Mouse (Mus musculus) stomach, postnatal 0 days (tissue): ENCODE results near the gene Tmem121. TPM values are rescaled to one million over a fixed set of nuclear protein-coding genes. Genes with fewer than 3 reads are reported as not detected.
"Not testable (repeated sequence)": the region's sequence is repeated elsewhere in the genome, so short reads cannot be mapped to it uniquely, and the experiment has no call there.

Experiments
- ATAC-seq: fragments of 200-750 bp; cut with Nextera tagmentation; 2 replicates; pipeline ENCODE4 v1.8.0; 2017; ENCODE audit not compliant: low FRiP score, low TSS enrichment
- DNase-seq: peaks from one replicate; pipeline ENCODE4 v3.0.0-alpha.2; 2016; ENCODE audit warnings: low spot score
- H3K27ac ChIP-seq: fragments of 300-500 bp; sonication (generic); replicated peaks from 2 replicates; pipeline ENCODE4 v1.5.1; 2014; ENCODE audit warnings: mild to moderate bottlenecking, control low read depth
- H3K27me3 ChIP-seq: fragments of 300-500 bp; sonication (generic); 2 replicates; pipeline ENCODE4 v1.6.1; 2014; ENCODE audit warnings: low read length; ENCODE audit not compliant: control insufficient read depth, insufficient read depth
- H3K36me3 ChIP-seq: fragments of 300-500 bp; sonication (generic); 2 replicates; pipeline ENCODE4 v1.6.1; 2014; ENCODE audit warnings: low read length, mixed read lengths; ENCODE audit not compliant: control insufficient read depth, insufficient read depth
- H3K4me1 ChIP-seq: fragments of 300-500 bp; sonication (generic); replicated peaks from 2 replicates; pipeline ENCODE4 v1.6.1; 2014; ENCODE audit warnings: antibody characterized with exemption; ENCODE audit not compliant: control insufficient read depth, insufficient read depth
- H3K4me2 ChIP-seq: fragments of 300-500 bp; sonication (generic); replicated peaks from 2 replicates; pipeline ENCODE4 v1.6.1; 2014; ENCODE audit warnings: low read depth, mild to moderate bottlenecking, control low read depth, moderate library complexity
- H3K4me3 ChIP-seq: fragments of 300-500 bp; sonication (generic); 2 replicates; pipeline ENCODE4 v1.5.1; 2014; ENCODE audit warnings: low read depth, low read length, control low read depth
- H3K9ac ChIP-seq: fragments of 300-500 bp; sonication (generic); 2 replicates; pipeline ENCODE4 v1.6.1; 2014; ENCODE audit warnings: mild to moderate bottlenecking, low read length, control low read depth, mixed read lengths
- H3K9me3 ChIP-seq: fragments of 300-500 bp; sonication (generic); 2 replicates; pipeline ENCODE4 v1.6.1; 2016; ENCODE audit warnings: low read length; ENCODE audit not compliant: control insufficient read depth
- CTCF ChIP-seq: IDR thresholded peaks from 2 replicates; pipeline ENCODE4 v1.5.1; 2016; ENCODE audit warnings: antibody characterized with exemption, low read depth, mild to moderate bottlenecking, moderate library complexity
- EP300 ChIP-seq: optimal IDR thresholded peaks from 2 replicates; pipeline ENCODE3; 2016; ENCODE audit warnings: antibody characterized with exemption
- WGBS: fragments of 180-500 bp; shearing (Covaris S2); extraction: QIAGEN DNeasy Blood & Tissue Kit; methylation state at CpG from one replicate; pipeline ENCODE4 v1.1.7; 2014; 5-methylcytosine and 5-hydroxymethylcytosine counted together
- polyA plus RNA-seq: library from polyadenylated mRNA; unstranded; fragments of >200 nt; fragmentation: Nextera tagmentation; extraction: Ambion mirVana; gene quantifications from 2 replicates; pipeline ENCODE4 v1.2.1, GENCODE M21; 2015

Gene Tmem121
- polyA plus RNA-seq, 1 experiment from 2014 or later = 4.6 TPM

- no peak for ATAC-seq
- 77% methylated on average over 6 of the region's 6 CpGs for WGBS
These were observed 39.0 kb downstream of the Tmem121 start for GRCm38 (mm10) chr12:113224687-113225091.

GRCm38 (mm10) chr12:113227970-113228593 is 42.4 kb downstream of the Tmem121 start:
- DNase-seq (no peak), ATAC-seq (no peak)
- H3K27ac ChIP-seq = no peak overlapping the region
- H3K27me3 ChIP-seq = no peaks in the 10 kb centered on the region
- no peak overlapping the region for H3K4me2 ChIP-seq
- TF ChIP-seq EP300 (no peak), CTCF (no peak)
- H3K4me3 ChIP-seq = no peak overlapping the region
- H3K36me3 ChIP-seq = no peaks in the 10 kb centered on the region
- H3K9ac ChIP-seq = no peak overlapping the region
- no peaks in the 10 kb centered on the region for H3K4me1 ChIP-seq
- H3K9me3 ChIP-seq = no peaks in the 10 kb centered on the region
- WGBS = 70% methylated on average over 6 of the region's 6 CpGs

More at GRCm38 (mm10) chr12:113224687-113225091, 39.0 kb downstream of the Tmem121 start:
- Histone ChIP-seq H3K9ac (no peak overlapping the region), H3K27ac (no peak overlapping the region), H3K4me3 (no peak overlapping the region), H3K27me3 (no peaks in the 10 kb centered on the region), H3K9me3 (no peaks in the 10 kb centered on the region), H3K36me3 (no peaks in the 10 kb centered on the region), H3K4me1 (no peaks in the 10 kb centered on the region), H3K4me2 (no peak overlapping the region)
- DNase-seq = no peak
- no peak for TF ChIP-seq EP300
- no peak for TF ChIP-seq CTCF

- H3K9ac ChIP-seq = no peak overlapping the region
- H3K4me2 ChIP-seq = no peak overlapping the region
- no peaks in the 10 kb centered on the region for H3K4me1 ChIP-seq
- H3K4me3 ChIP-seq = no peak overlapping the region
- WGBS = 83% methylated on average over 4 of the region's 4 CpGs
- H3K27me3 ChIP-seq = no peaks in the 10 kb centered on the region
- no peak for DNase-seq
- no peaks in the 10 kb centered on the region for H3K9me3 ChIP-seq
- no peaks in the 10 kb centered on the region for H3K36me3 ChIP-seq
- no peak for ATAC-seq
- TF ChIP-seq EP300 (no peak), CTCF (no peak)
- H3K27ac ChIP-seq = no peak overlapping the region
These were observed 45.0 kb downstream of the Tmem121 start for GRCm38 (mm10) chr12:113230741-113231140.

- ATAC-seq, H3K27me3 ChIP-seq, H3K9me3 ChIP-seq, H3K36me3 ChIP-seq, H3K9ac ChIP-seq, H3K4me2 ChIP-seq, H3K4me3 ChIP-seq, H3K27ac ChIP-seq, DNase-seq, H3K4me1 ChIP-seq: not testable (repeated sequence)
- WGBS = 86% methylated on average over 6 of the region's 6 CpGs
These were observed 46.0 kb downstream of the Tmem121 start for GRCm38 (mm10) chr12:113231551-113232263.

GRCm38 (mm10) chr12:113232264-113232750 is 46.6 kb downstream of the Tmem121 start:
- 57% methylated on average over 1 of the region's 1 CpGs for WGBS
- H3K27me3 ChIP-seq, ATAC-seq, H3K4me2 ChIP-seq, H3K4me3 ChIP-seq, H3K9me3 ChIP-seq, H3K36me3 ChIP-seq, H3K27ac ChIP-seq, H3K9ac ChIP-seq, DNase-seq, H3K4me1 ChIP-seq: not testable (repeated sequence)

Other genes with a start within 250 kb of the Tmem121 start
- 78.6 and 82.7 TPM in 2 replicates for gene Nudt14, start 243.8 kb upstream of the Tmem121 start, polyA plus RNA-seq
- 17.1 and 19.7 TPM in 2 replicates for gene Btbd6, start 209.4 kb upstream of the Tmem121 start, polyA plus RNA-seq
- gene Brf1, start 185.2 kb upstream of the Tmem121 start, polyA plus RNA-seq = 22.3 and 27.6 TPM in 2 replicates
- gene Pacs2, start 171.4 kb upstream of the Tmem121 start, polyA plus RNA-seq = 4.1 and 5.1 TPM in 2 replicates
- gene Tex22, start 111.4 kb upstream of the Tmem121 start, polyA plus RNA-seq = not detected in 2 replicates
- 4.9 and 5.3 TPM in 2 replicates for gene Mta1, start 87.7 kb upstream of the Tmem121 start, polyA plus RNA-seq
- 106 and 112 TPM in 2 replicates for gene Crip2, start 45.7 kb upstream of the Tmem121 start, polyA plus RNA-seq
- gene Crip1, start 39.6 kb upstream of the Tmem121 start, polyA plus RNA-seq = 585 and 865 TPM in 2 replicates
- 5.7 and 6.0 TPM in 2 replicates for gene Tedc1, start 29.5 kb upstream of the Tmem121 start, polyA plus RNA-seq